Mouse (Mus musculus): ENCODE data around the gene Zfp592. TPM values are rescaled to one million over a fixed set of nuclear protein-coding genes. Genes with fewer than 3 reads are reported as not detected.

Zfp592 gene
- polyA plus RNA-seq, 1 experiment from 2014 or later = 11.9 TPM

Other genes with a start within 250 kb of the Zfp592 start
- 19.4 and 19.9 TPM in 2 replicates for gene Iqgap1, start 167.7 kb upstream of the Zfp592 start, polyA plus RNA-seq (2016; fragmentation: Nextera tagmentation; extraction: Ambion mirVana)
- 0.23 and 0.58 TPM in 2 replicates for gene Zscan2, start 132.8 kb upstream of the Zfp592 start, polyA plus RNA-seq (2016; fragmentation: Nextera tagmentation; extraction: Ambion mirVana)
- 29.1 and 30.3 TPM in 2 replicates for gene Wdr73, start 92.4 kb upstream of the Zfp592 start, polyA plus RNA-seq (2016; fragmentation: Nextera tagmentation; extraction: Ambion mirVana)
- gene Nmb, start 88.6 kb upstream of the Zfp592 start, polyA plus RNA-seq (2016; fragmentation: Nextera tagmentation; extraction: Ambion mirVana) = 1.6 and 2.4 TPM in 2 replicates
- 123 and 124 TPM in 2 replicates for gene Sec11a, start 45.9 kb upstream of the Zfp592 start, polyA plus RNA-seq (2016; fragmentation: Nextera tagmentation; extraction: Ambion mirVana)
- gene Alpk3, start 63.9 kb downstream of the Zfp592 start, polyA plus RNA-seq (2016; fragmentation: Nextera tagmentation; extraction: Ambion mirVana) = 0.11 and 0.14 TPM in 2 replicates
- 0.49 and 0.51 TPM in 2 replicates for gene Slc28a1, start 121.1 kb downstream of the Zfp592 start, polyA plus RNA-seq (2016; fragmentation: Nextera tagmentation; extraction: Ambion mirVana)
- 1.3 and 2.0 TPM in 2 replicates for gene Pde8a, start 219.9 kb downstream of the Zfp592 start, polyA plus RNA-seq (2016; fragmentation: Nextera tagmentation; extraction: Ambion mirVana)

Data from liver, embryonic 12.5 days (tissue).